Mouse (Mus musculus): ENCODE measurements at regions not wholly inside any gene's neighbourhood (a gene's known extent, or its start where the extent isn't known, plus 50 kb on each side); places are given as distances from the start of the nearest gene placed in this dataset.

GRCm38 (mm10) chr1:179906115-179906514 is 54.2 kb upstream of the Cdc42bpa start:
- DNase-seq: no peak
- intact Hi-C loops (cut with DNase I): no loop called here

- DNase-seq: no peak
- intact Hi-C loops (cut with DNase I): no loop called here
Observed at GRCm38 (mm10) chr1:179892711-179893110, 67.6 kb upstream of the Cdc42bpa start.

GRCm38 (mm10) chr1:179887921-179888320 is 72.4 kb upstream of the Cdc42bpa start:
- DNase-seq: no peak
- intact Hi-C loops (cut with DNase I): loop anchor here (5.0 kb wide), 1 partner anchor 34 kb away; no protein-coding TSS in a partner anchor

DNA sequence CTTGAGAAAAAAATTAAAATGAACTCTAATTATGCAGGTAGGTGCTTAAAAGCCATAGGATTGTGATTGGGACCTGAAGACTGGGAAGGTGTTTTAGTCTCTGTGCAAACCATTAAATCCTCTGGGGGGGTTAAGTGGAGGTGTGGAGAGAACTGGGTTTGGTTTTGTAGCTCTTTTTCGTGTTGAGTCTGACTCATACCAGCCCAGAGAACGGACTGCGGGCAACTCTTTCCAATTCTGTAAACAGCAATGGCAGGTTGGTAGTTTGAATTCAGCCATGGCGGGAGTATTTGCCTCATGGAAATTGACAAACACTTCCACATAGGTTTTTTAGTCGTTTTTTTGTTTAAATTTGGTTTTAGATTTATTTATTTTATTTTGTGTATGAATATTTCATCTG is 77.7 kb upstream of the Ahctf1 start:
- DNase-seq: no peak
- intact Hi-C loops (cut with DNase I): no loop called here

GRCm38 (mm10) chr1:179877893-179878292 is 74.4 kb upstream of the Ahctf1 start:
- no peak for DNase-seq
- intact Hi-C loops (cut with DNase I): no loop called here

DNA sequence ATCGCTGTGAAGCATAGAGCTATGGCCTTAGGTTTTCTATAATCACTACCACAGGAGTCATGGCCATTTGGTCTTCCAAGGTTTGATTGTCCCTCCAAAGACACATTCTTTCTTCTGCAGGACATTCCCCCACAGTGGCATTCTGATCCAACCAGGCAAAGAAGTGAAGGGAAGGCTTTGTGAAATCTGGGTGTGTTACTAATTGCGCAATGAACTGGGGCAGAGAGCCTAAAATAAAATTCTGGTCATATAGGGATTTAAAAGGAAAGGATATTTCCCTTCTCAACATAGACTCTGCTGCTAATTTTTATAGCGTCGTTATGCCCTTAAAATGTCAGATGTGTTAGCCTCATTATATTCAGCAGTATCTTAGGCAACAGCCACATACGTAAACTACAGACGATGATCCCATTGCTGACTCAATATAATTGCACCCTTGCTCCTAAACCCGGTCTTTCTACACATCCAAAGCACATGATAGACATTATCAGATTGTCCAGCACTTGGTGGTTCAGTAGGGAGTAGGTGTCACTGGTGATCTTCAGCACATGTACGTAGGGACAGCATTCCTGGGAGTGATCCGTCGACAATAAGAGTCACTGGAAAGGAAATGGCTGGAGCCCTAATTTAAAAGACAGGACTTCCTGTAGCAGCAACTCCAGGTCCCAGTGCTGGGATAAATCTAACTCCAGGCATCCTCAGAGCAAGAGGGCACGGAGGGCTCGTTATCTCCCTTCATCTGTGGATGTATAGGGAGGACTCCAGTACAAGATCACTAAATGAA is 70.5 kb upstream of the Ahctf1 start:
- intact Hi-C loops (cut with DNase I): no loop called here
- peak in 1 of 2 experiments; percentile 19 for DNase-seq

DNA sequence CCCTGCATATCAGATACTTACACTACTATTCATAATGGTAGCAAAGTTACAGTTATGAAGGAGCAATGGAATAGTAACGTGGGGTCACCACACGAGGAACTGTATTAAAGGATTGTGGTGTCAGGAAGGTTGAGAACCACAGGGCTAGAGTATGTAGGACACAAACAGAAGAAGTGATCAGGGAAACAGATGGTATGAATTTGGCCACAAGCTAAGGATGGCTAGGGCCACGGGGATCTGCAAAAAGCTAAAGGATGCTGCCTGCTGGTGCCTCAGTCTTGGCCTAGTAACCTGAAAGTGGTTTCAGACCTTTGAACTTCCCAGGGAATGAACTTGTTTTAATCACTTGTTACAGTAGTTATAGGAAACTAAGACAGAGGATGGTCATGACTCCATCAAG is 68.5 kb upstream of the Ahctf1 start:
- no peak for DNase-seq
- intact Hi-C loops (cut with DNase I): no loop called here

DNA sequence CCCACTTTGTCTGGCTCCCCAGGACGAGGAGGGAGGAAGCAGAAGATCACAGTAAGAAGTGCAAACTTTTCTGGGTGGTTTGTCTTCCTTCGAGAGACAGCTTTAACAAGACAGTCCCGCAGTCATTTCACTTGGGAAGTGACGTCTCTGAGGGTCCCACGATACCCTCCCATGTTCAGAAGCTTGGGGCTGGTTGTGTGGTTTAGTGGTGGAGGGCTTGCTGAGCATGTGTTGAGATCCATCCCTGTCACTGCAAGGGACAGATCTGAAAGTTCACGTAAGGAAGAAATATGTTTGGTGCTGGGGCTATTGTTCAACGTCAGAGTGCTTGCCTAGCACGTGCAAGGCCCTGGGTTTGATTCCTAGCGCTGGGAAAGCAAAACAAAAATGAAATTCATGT is 65.2 kb upstream of the Ahctf1 start:
- intact Hi-C loops (cut with DNase I): no loop called here

DNA sequence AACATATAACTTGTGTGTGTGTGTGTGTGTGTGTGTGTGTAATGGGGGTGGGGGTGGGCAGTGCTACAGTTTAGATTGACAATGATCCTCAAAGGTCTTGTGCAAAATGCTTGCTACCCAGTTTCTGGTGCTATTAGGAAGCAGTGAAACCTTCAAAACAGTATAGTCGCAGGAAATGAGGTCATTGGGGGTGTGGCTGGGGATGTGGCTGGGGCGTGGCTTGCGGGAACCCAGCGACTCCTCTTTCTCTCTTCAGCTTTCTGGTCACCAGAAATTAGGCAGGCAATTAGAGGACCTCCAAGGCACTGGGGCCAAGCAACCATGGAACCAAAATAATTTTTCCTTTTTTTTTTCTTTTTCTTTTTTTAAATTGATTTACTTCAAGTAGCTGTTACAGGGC is 64.0 kb upstream of the Ahctf1 start:
- intact Hi-C loops (cut with DNase I): no loop called here

More for the DNA sequence above, 65.2 kb upstream of the Ahctf1 start:
- DNase-seq: no peak

DNA sequence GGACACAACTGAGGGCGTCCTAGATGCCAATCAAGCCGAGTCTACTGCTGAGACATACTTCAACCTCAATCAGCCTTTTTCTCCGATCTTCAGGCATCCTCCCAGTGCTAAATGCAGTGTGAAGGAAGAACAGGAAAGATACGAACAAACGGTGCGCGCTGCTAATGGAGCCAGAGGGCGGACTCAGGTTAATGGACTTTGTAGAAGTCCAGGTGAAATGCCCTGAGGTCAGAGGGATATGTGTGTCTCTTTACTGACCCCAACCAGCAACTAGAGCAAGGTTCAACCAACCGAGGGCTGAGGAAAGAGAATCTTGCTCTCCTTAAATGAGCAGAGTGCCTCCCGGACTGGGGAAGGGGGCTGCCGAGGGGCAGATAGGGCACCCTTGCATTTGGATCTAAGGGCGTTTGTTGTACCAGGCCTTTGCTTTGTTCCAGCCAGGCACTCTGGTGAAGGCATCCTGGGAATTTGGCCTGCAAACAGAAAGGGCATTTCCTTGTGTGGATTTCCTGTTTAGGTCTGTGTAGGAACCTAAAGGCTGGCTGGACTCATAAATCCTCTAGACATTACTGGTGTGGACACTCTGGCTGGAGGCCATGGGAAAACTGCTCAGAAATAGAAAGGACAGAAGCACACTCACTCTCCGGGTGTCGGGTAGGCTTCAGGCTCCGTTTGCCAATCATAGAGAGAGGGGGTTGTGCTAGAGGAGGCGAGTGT is 62.7 kb upstream of the Ahctf1 start:
- intact Hi-C loops (cut with DNase I): no loop called here
- peak; percentile 53 to 54 for DNase-seq

More for the DNA sequence above, 64.0 kb upstream of the Ahctf1 start:
- peak in 1 of 2 experiments; percentile 30 for DNase-seq

- DNase-seq: peak; percentile 46 to 59
- intact Hi-C loops (cut with DNase I): loop anchor here (2.0 kb wide), 1 partner anchor 93 kb away; no protein-coding TSS in a partner anchor
Observed at GRCm38 (mm10) chr1:179865561-179865960, 62.1 kb upstream of the Ahctf1 start.

GRCm38 (mm10) chr1:179864537-179865226 is 61.2 kb upstream of the Ahctf1 start:
- DNase-seq: no peak
- intact Hi-C loops (cut with DNase I): loop anchor here (2.0 to 5.0 kb wide), 3 partner anchors 94 to 278 kb away; no protein-coding TSS in a partner anchor

DNA sequence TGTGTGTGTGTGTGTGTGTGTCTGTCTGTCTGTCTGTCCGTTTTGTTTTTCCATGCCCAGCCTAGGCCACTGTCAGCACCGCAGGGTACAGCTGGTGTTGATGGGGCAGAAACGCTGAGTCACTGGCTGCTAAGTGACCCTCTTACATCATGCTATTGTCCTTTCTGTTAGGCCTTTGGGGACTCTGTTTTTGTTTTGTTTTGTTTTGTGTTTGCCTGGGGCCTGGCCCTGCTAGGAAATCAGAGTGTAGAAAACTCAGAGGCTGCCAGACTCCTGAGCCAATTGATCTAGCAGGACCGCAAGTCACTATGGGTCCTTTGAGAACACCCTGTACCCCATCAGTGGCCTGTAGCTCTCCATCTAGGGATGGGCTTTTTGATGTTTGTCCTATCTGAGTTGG is 59.9 kb upstream of the Ahctf1 start:
- intact Hi-C loops (cut with DNase I): loop anchor here (5.0 kb wide), 2 partner anchors 189 to 279 kb away; no protein-coding TSS in a partner anchor
- DNase-seq: peak; percentile 32 to 34

- no peak for DNase-seq
- intact Hi-C loops (cut with DNase I): loop anchor here (5.0 kb wide), 2 partner anchors 189 to 279 kb away; no protein-coding TSS in a partner anchor
Observed at GRCm38 (mm10) chr1:179862941-179863340, 59.5 kb upstream of the Ahctf1 start.

DNA sequence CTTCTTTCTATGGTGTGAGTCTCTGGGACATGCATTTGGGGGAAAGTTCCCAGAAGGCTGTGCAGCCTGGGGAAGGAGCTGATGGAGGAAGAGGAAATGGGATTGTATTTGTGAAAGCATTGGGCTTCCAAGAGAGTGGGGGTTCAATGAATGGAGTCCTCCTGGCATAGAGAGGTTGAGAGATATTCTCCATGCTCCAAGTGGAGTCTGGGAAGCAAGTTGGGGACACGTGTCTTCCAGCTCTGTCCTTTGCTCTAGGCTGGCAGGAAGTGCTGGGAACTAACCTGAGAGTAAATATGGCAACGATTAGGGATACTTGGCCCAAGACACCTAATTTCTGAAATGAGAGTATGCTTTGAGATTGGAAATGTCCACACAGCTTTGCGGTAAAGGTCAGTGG is 58.3 kb upstream of the Ahctf1 start:
- DNase-seq: no peak
- intact Hi-C loops (cut with DNase I): loop anchor here (5.0 kb wide), 2 partner anchors 191 to 281 kb away; no protein-coding TSS in a partner anchor

- intact Hi-C loops (cut with DNase I): loop anchor here (2.0 to 5.0 kb wide), 2 partner anchors 255 to 273 kb away; no protein-coding TSS in a partner anchor
- DNase-seq: no peak
Observed at GRCm38 (mm10) chr1:179859552-179859902, 56.0 kb upstream of the Ahctf1 start.

DNA sequence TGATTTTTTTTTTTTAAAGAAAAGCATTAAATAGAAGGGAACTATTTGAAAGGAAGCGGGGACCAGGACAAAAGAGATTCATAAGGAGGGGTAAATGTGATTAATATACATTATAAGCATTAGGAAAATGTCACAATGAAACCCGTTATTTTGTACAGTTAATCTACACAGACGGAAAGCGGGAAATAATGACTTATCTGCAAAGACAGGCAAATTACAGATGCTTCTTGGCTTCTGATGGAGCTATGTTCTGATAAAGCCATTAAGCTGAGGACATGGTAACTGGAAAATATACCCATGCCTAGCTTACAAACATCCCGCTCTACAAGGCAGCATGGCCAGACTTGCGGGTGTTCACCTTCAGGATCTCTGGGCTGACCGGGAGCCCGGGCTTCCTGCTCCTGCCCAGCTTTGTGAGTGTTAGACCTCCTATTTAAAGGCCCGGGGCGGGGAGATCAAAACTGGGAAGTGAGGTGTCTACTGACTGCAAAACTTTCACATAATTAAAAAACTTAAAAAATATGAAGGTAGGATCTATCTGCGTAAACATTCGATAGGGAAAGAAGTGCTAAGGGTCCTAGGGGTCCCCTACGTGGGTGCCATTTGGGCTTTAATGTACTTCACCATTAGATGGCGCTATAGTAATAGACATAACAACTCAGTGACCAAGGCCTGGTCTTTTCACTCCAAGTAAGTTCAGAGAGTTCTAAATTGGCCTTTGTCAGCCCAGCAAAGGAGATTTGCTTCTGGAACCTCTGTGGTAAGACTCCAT is 55.5 kb upstream of the Ahctf1 start:
- intact Hi-C loops (cut with DNase I): loop anchor here (2.0 to 5.0 kb wide), 2 partner anchors 256 to 273 kb away; no protein-coding TSS in a partner anchor
- DNase-seq: peak; percentile 48 to 65

- DNase-seq: peak in 1 of 2 experiments; percentile 27
- intact Hi-C loops (cut with DNase I): no loop called here
Observed at GRCm38 (mm10) chr1:179854288-179854965, 50.9 kb upstream of the Ahctf1 start.

All from heart, postnatal 10 days (tissue).